Mouse (Mus musculus) kidney, postnatal 0 days (tissue): ENCODE measurements at regions not wholly inside any gene's neighbourhood (a gene's known extent, or its start where the extent isn't known, plus 50 kb on each side); places are given as distances from the start of the nearest gene placed in this dataset.

ENCODE experiments used
- ATAC-seq: fragments of 200-750 bp; cut with Nextera tagmentation; replicated peaks from 2 replicates; pipeline ENCODE4 v1.8.0; 2017; ENCODE audit warnings: low read depth, moderate number of reproducible peaks, moderate TSS enrichment, moderate library complexity; ENCODE audit not compliant: low FRiP score
- DNase-seq: peaks from one replicate; pipeline ENCODE4 v3.0.0-alpha.2; 2016; ENCODE audit warnings: low spot score
- H3K27ac ChIP-seq: fragments of 300-500 bp; sonication (generic); 2 replicates; pipeline ENCODE4 v1.5.1; 2014; ENCODE audit warnings: mild to moderate bottlenecking
- H3K27me3 ChIP-seq: fragments of 300-500 bp; sonication (generic); 2 replicates; pipeline ENCODE4 v1.6.1; 2014; ENCODE audit warnings: low read length, mixed read lengths; ENCODE audit not compliant: insufficient read depth
- H3K36me3 ChIP-seq: fragments of 300-500 bp; sonication (generic); 2 replicates; pipeline ENCODE4 v1.6.1; 2014; ENCODE audit warnings: low read length, mixed read lengths; ENCODE audit not compliant: insufficient read depth
- H3K4me1 ChIP-seq: fragments of 300-500 bp; sonication (generic); replicated peaks from 2 replicates; pipeline ENCODE4 v1.6.1; 2014; ENCODE audit warnings: antibody characterized with exemption, low read length, mixed read lengths; ENCODE audit not compliant: insufficient read depth
- H3K4me2 ChIP-seq: fragments of 300-500 bp; sonication (generic); 2 replicates; pipeline ENCODE4 v1.6.1; 2014; ENCODE audit warnings: mild to moderate bottlenecking, low read length, moderate library complexity, mixed read lengths
- H3K4me3 ChIP-seq: fragments of 300-500 bp; sonication (generic); replicated peaks from 2 replicates; pipeline ENCODE4 v1.5.1; 2014; ENCODE audit warnings: low read depth, low read length
- H3K9ac ChIP-seq: fragments of 300-500 bp; sonication (generic); 2 replicates; pipeline ENCODE4 v1.6.1; 2014; ENCODE audit warnings: low read depth, low read length
- H3K9me3 ChIP-seq: fragments of 300-500 bp; sonication (generic); replicated peaks from 2 replicates; pipeline ENCODE4 v1.6.1; 2016; ENCODE audit warnings: low read length, inconsistent platforms, mixed read lengths
- CTCF ChIP-seq: IDR thresholded peaks from 2 replicates; pipeline ENCODE4 v1.5.1; 2016; ENCODE audit warnings: antibody characterized with exemption, low read depth, mild to moderate bottlenecking, moderate library complexity
- WGBS: fragments of 180-500 bp; shearing (Covaris S2); extraction: QIAGEN DNeasy Blood & Tissue Kit; methylation state at CpG from one replicate; pipeline ENCODE4 v1.1.7; 2014; 5-methylcytosine and 5-hydroxymethylcytosine counted together

GRCm38 (mm10) chr6:91573487-91573886, 57.8 kb downstream of the Lsm3 start:
- no peak for TF ChIP-seq CTCF
- Histone ChIP-seq H3K4me3 (no peak overlapping the region), H3K9me3 (no peaks in the 10 kb centered on the region), H3K9ac (no peak overlapping the region), H3K27me3 (no peaks in the 10 kb centered on the region), H3K36me3 (no peaks in the 10 kb centered on the region), H3K27ac (no peak overlapping the region), H3K4me1 (no peaks in the 10 kb centered on the region), H3K4me2 (no peak overlapping the region)
- DNase-seq, result no peak
- ATAC-seq, result no peak
- WGBS, result 55% methylated on average over 8 of the region's 8 CpGs

DNA sequence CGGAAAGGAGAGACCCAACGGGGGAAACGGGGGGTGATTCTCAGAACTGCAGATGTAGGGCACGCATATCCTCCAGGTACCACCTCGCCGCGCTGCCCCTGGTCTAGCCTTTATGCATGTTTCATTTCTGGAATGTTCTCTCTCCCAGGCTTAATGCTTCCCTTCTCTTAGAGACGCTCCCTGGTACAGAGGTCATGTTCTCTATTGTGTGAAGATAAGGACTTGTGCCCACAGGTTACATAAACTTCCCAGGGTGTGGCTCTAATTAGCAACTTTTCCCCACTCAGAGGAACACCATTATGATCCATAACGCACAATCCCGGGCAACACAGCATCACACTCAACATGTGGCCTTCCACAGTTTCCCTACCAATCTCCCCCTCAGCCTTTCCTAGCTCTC, 58.7 kb downstream of the Lsm3 start:
- no peak for ATAC-seq
- Histone ChIP-seq H3K9me3 (no peaks in the 10 kb centered on the region), H3K27me3 (no peaks in the 10 kb centered on the region), H3K9ac (no peak overlapping the region), H3K4me1 (no peaks in the 10 kb centered on the region), H3K4me2 (no peak overlapping the region), H3K36me3 (no peaks in the 10 kb centered on the region), H3K27ac (no peak overlapping the region), H3K4me3 (no peak overlapping the region)
- WGBS, result 86% methylated on average over 10 of the region's 10 CpGs
- no peak for TF ChIP-seq CTCF
- DNase-seq, result no peak

DNA sequence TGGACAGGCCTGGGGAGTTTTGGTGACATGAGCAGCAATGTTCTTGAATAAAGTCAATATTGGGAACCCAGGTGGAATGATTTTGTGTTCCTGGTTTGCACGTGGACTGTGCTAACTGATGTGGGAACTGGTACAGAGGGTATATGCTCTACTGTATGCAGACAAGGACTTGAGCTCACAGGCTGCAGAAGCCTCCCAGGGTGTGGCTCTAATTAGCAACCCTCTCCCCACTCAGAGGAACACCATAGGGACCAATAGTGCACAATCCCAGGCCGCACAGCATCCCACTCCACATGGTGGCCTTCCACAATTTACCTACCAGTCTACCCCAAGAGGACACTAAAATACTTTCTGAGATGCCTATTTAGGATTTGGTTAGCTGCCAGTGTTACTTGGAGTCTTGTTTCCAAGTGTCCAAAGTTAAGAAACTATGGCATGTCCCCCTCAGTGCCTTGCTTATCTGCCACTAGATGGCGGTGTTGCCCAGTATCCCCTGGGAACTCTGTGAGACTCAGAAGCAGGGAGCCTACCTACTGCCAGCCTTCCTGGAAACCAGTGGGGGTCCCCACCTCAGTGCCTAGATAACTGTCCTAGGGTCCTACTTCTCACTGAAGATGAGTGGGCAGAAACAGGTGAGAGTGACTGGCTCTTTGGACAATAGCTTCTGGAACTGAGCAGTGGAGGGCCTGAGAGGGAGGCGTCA, 60.1 kb downstream of the Lsm3 start:
- DNase-seq (peak; percentile 90), ATAC-seq (peak; percentile 65; the same call in 1 of the 2 replicates)
- no peaks in the 10 kb centered on the region for H3K36me3 ChIP-seq
- peak; percentile 97 for TF ChIP-seq CTCF
- WGBS, result 64% methylated on average over 4 of the region's 4 CpGs
- H3K4me2 ChIP-seq, result no peak overlapping the region
- H3K4me1 ChIP-seq, result no peaks in the 10 kb centered on the region
- no peak overlapping the region for H3K4me3 ChIP-seq
- no peaks in the 10 kb centered on the region for H3K27me3 ChIP-seq
- no peak overlapping the region for H3K27ac ChIP-seq
- H3K9ac ChIP-seq, result no peak overlapping the region
- H3K9me3 ChIP-seq, result no peaks in the 10 kb centered on the region

DNA sequence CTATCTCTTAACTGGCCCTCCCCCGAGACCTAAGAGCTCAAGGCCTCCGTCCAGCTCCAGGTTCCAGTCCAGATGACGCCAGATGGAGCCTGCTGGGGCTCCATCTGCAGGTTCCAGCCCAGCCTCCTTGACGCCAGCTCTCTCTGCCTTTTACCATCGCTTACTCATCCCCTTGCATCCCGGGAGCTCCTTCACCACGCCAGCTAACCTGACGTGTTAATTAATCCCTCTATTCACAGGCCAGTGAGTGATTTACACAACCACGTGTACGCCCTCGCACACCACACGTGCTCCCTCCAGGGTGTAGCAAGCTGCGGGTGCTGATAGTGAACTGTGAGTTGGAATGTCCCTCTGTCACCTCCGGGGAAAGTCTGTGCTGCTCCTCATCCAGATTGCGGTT, 61.2 kb downstream of the Lsm3 start:
- no peak overlapping the region for H3K4me2 ChIP-seq
- no peaks in the 10 kb centered on the region for H3K36me3 ChIP-seq
- H3K9me3 ChIP-seq, result no peaks in the 10 kb centered on the region
- H3K27me3 ChIP-seq, result no peaks in the 10 kb centered on the region
- no peak overlapping the region for H3K4me3 ChIP-seq
- no peaks in the 10 kb centered on the region for H3K4me1 ChIP-seq
- 25% methylated on average over 15 of the region's 15 CpGs for WGBS
- H3K27ac ChIP-seq, result no peak overlapping the region
- TF ChIP-seq CTCF, result 0 out of 2 replicates have a peak, but pooled peaks have one; percentile 1
- no peak for ATAC-seq
- H3K9ac ChIP-seq, result no peak overlapping the region
- no peak for DNase-seq

- no peak for DNase-seq
- no peaks in the 10 kb centered on the region for H3K27me3 ChIP-seq
- 83% methylated on average over 10 of the region's 10 CpGs for WGBS
Observed at GRCm38 (mm10) chr6:91579666-91580065, 63.9 kb downstream of the Lsm3 start.

DNA sequence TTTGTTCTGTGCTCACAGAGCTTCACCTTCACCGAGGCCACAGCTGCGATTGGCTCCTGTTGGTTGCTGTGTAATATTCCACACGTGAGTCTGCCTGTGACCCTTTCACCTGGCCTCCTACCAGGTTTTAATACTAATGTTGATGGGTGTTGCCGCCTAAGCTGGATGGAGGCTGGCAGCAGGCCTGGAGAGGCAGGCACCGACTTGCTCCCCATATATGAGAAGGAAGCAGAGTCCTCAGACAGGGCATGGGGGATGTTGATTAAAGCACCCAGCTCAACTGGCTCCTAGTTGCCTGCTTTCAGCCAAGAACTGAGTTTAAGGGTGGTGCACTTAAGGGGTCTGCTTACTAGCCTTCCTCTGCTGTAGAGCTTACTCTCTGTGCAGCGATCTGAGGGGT, 64.9 kb downstream of the Lsm3 start:
- ATAC-seq (no peak), DNase-seq (no peak)
- Histone ChIP-seq H3K4me2 (no peak overlapping the region), H3K4me3 (no peak overlapping the region), H3K9ac (no peak overlapping the region), H3K4me1 (no peaks in the 10 kb centered on the region), H3K36me3 (no peaks in the 10 kb centered on the region), H3K27me3 (no peaks in the 10 kb centered on the region), H3K9me3 (no peaks in the 10 kb centered on the region), H3K27ac (no peak overlapping the region)
- 92% methylated on average over 6 of the region's 6 CpGs for WGBS
- no peak for TF ChIP-seq CTCF

More at GRCm38 (mm10) chr6:91579666-91580065, 63.9 kb downstream of the Lsm3 start:
- H3K9me3 ChIP-seq, result no peaks in the 10 kb centered on the region
- H3K4me3 ChIP-seq, result no peak overlapping the region
- no peak overlapping the region for H3K27ac ChIP-seq
- no peak for TF ChIP-seq CTCF
- H3K4me1 ChIP-seq, result no peaks in the 10 kb centered on the region
- ATAC-seq, result no peak
- no peak overlapping the region for H3K4me2 ChIP-seq
- no peaks in the 10 kb centered on the region for H3K36me3 ChIP-seq
- H3K9ac ChIP-seq, result no peak overlapping the region

DNA sequence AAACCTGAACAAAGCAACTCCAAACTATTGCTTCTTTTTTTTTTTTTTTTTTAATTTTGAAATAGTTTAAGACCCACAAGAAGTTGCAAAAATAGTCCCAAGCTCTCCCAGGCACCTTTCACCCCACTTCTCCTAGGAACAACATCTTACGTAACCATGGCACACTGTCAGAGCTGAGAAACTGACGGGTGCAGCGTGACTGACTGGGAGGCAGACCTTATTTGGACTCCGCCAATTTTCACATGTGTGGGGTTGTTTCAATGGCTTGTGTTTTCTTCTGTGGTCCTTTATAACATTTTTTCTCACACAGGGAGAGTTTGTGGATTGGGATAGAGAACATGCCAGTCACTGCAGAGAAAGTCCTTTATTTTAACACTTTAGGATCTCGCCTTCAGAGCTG, 66.6 kb downstream of the Lsm3 start:
- no peak for TF ChIP-seq CTCF
- Histone ChIP-seq H3K27ac (no peak overlapping the region), H3K36me3 (no peaks in the 10 kb centered on the region), H3K4me2 (no peak overlapping the region), H3K9me3 (no peaks in the 10 kb centered on the region), H3K9ac (no peak overlapping the region), H3K4me1 (no peaks in the 10 kb centered on the region), H3K4me3 (no peak overlapping the region), H3K27me3 (no peaks in the 10 kb centered on the region)
- DNase-seq (no peak), ATAC-seq (no peak)
- 88% methylated on average over 5 of the region's 5 CpGs for WGBS
